Mouse (Mus musculus): ENCODE results near the gene Shisa5.

Gene Shisa5

DNA sequence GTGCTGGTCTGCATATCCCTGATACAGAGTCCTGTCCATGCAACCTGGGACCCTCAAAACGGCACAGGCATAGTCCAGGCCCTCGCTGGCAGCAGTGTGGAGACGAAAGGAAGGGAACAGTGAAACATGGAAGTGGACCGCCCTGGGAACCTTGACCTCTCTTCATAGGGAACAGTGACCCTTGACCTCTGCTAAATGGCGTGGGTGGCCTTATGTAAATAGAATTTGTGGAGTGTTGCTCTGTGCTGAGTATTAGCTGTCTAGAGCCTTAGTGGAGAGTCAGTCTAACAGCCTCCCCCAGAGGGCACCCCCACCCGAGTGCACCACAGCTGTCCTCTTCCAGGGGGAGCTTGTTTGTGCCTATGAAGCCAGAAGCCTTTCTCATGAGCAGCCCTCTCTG, 54.4 kb downstream of the Shisa5 start:
- no peak for DNase-seq (ENCODE audit: low read depth, low spot score)

GRCm38 (mm10) chr9:109093786-109094552, 55.6 kb downstream of the Shisa5 start:
- no peak for DNase-seq (ENCODE audit: low read depth, low spot score)

- DNase-seq (ENCODE audit: low read depth, low spot score), result no peak
These were observed 56.3 kb downstream of the Shisa5 start for GRCm38 (mm10) chr9:109094553-109095136.

GRCm38 (mm10) chr9:109095137-109095982, 57.0 kb downstream of the Shisa5 start, which contains the start of gene Plxnb1:
Gene Plxnb1, plus strand, starts transcription at chr9:109095389.
- DNase-seq (ENCODE audit: low read depth, low spot score), result peak; percentile 55

DNA sequence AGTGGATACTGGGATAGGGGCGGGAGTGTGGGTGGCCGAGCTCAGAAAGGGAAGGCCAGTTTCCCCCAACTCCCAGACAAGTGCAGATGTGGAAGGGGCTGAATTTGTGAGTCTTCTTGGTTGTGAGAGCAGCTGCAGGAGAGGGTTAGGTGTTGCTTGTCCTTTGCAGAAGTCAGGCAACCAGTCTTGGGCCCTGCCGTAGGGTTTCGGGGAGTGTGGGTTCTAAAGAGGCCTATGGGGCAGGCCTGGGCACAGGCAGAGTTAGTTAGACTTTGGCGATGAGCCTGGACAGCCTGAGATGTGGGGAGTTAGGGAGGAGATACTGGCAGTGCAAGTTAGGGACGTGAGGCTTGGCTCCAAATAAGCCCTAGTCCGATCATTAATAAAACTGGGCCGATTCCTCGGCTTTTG, 57.9 kb downstream of the Shisa5 start:
- no peak for DNase-seq (ENCODE audit: low read depth, low spot score)

DNA sequence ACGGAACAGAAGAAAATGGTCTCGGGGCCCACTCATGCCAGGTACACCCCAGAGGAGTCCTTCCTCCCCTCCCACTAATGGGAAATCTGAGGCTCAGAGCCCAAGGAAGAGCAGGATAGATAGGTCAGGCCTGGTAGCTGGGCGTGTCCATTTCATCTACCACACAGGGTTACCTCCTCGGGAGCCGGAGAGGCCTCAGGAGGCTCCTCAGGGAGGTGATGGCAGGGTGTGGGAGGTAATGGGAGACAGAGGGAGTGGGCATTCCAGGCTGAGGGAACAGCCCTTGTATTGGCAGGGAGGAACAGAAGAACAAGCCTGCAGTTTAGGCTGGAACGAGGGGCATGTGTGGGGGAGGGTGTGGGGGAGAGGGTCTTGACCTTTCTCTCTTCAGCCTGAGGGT, 58.5 kb downstream of the Shisa5 start:
- DNase-seq (ENCODE audit: low read depth, low spot score), result no peak

- no peak for DNase-seq (ENCODE audit: low read depth, low spot score)
These were observed 58.9 kb downstream of the Shisa5 start for GRCm38 (mm10) chr9:109097291-109097690.

DNA sequence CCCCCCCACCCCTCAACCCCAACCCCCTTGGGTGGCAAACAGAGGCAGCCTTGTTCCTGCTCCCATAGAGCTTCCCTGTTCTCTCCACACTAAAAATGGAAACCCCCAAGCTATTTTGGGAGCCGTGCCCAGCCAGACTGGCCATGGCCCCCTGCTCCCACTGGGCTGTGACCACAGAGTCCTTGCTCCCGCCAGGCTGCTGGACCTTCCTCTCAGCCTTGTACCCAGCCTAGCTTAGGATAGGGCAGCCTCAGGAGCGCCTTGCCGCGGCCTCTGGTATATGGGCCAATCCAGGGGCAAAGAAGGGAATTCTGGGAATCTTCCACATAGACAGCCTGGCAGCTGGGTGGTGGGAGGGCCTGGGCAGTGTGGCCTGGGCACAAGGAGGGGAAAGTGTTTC, 59.5 kb downstream of the Shisa5 start:
- DNase-seq (ENCODE audit: low read depth, low spot score), result no peak

DNA sequence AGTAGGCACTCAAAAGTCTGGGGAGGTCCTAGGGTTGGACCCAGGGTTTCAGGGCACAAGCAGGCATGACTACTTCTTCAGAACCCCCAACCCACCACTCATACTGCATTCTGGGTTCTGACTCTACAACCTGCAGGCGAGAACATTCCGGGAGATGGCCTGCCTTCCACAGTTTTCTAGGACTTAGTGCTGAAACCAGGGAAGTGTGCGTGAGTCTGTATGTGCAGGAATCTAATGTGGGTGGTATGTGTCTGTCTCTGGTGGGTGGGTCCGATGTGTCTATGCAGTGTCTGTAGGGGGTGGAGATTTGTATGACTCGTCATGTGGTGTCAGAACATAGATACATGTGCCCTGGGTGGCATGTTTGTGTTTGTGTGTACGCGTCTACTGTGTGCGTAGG, 60.0 kb downstream of the Shisa5 start:
- DNase-seq (ENCODE audit: low read depth, low spot score), result no peak

GRCm38 (mm10) chr9:109098969-109099368, 60.6 kb downstream of the Shisa5 start:
- DNase-seq (ENCODE audit: low read depth, low spot score), result no peak

DNA sequence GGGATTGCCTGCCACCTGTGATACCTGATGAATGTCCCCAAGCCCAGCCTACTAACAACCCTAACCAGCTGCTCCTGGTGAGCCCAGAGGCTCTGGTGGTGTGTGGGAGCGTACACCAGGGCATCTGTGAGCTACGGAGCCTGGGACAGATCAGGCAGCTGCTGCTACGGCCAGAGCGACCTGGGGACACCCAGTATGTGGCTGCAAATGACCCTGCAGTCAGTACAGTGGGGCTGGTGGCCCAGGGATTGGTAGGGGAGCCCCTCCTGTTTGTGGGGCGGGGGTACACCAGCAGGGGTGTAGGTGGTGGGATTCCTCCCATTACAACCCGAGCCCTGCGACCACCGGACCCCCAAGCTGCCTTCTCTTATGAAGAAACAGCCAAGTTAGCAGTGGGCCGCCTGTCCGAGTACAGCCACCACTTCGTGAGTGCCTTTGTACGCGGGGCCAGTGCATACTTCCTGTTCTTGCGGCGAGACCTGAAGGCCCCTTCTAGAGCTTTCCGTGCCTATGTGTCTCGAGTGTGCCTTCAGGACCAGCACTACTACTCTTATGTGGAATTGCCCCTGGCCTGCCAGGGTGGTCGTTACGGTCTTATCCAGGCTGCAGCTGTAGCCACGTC, 62.1 kb downstream of the Shisa5 start:
- DNase-seq (ENCODE audit: low read depth, low spot score), result peak; percentile 15

- no peak for DNase-seq (ENCODE audit: low read depth, low spot score)
These were observed 63.6 kb downstream of the Shisa5 start for GRCm38 (mm10) chr9:109101933-109102445.

- DNase-seq (ENCODE audit: low read depth, low spot score), result no peak
These were observed 64.2 kb downstream of the Shisa5 start for GRCm38 (mm10) chr9:109102541-109102940.

GRCm38 (mm10) chr9:109103250-109103649, 64.9 kb downstream of the Shisa5 start:
- no peak for DNase-seq (ENCODE audit: low read depth, low spot score)

- DNase-seq (ENCODE audit: low read depth, low spot score), result no peak
These were observed 65.7 kb downstream of the Shisa5 start for GRCm38 (mm10) chr9:109104083-109104482.

DNA sequence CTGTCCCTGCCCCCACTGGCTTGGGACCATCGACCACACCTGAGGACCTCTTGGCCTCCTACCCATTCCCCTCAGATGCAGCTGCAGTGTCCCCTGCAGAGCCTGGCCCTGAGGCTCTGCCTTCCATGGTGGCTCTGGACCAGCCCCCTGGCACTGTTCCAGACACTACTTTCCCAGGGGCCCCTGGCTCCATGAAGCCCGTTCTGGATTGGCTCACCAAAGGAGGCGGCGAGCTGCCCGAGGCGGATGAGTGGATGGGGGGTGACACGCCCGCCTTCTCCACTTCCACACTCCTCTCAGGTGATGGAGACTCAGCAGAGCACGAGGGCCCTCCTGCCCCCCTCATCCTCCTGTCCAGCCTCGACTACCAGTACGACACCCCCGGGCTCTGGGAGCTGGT, 66.6 kb downstream of the Shisa5 start:
- DNase-seq (ENCODE audit: low read depth, low spot score), result no peak

DNA sequence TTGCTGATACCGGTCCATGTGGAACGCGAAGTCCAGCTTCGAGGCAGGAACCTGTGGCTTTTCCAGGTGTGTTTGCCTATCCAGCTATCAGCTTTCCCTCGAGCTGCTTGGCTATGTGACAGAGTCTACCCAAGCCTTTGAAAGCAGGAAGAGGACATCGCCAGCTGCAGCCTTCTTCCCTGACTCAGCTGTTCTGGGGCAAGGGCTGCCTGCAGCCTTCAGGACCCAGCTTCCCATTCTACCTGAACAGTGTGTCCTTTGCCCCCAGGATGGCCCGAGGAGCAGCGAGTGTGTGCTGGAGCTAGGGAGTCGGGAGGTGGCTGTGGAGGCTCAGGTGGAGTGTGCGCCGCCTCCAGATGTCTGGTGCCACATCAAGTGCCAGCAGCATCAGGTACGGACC, 67.3 kb downstream of the Shisa5 start:
- no peak for DNase-seq (ENCODE audit: low read depth, low spot score)

DNA sequence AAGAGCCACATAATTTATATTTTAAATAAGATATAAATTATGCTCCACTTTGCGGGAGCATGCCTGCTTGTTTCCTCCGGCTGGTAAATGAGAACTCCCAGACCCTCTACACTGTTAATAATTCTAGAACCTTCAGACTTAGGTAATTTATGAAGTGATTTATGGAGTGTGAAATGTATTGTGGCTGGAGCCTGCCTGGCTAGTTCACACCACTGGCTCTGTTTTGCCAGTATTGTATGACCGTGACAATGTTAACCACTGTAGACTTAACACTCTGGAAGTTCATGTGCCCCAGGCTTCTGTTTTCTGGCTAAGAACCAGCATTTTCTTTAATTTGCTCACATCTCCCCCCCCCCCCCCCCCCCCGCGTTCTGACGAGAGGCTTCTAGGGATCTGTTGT, 69.0 kb downstream of the Shisa5 start:
- DNase-seq (ENCODE audit: low read depth, low spot score), result no peak

Measured in A20 (cell line).